Mouse (Mus musculus): ENCODE results near the gene Lbp. TPM values are rescaled to one million over a fixed set of nuclear protein-coding genes. Genes with fewer than 3 reads are reported as not detected.

Lbp gene
- polyA plus RNA-seq, 1 experiment from 2014 or later = 4.0 TPM

- WGBS = 91% methylated on average over 3 of the region's 3 CpGs
- ATAC-seq (ENCODE audit: insufficient number of reproducible peaks, low FRiP score, low TSS enrichment, low read depth) (no peak), DNase-seq (ENCODE audit: low spot score) (no peak)
- no peak overlapping the region for H3K4me3 ChIP-seq (ENCODE audit: low read depth, low read length)
- no peak overlapping the region for H3K27ac ChIP-seq (replicated peaks; ENCODE audit: low read depth, low read length)
- no peak overlapping the region for H3K4me2 ChIP-seq (ENCODE audit: low read depth, severe bottlenecking)
- no peaks in the 10 kb centered on the region for H3K4me1 ChIP-seq (ENCODE audit: control insufficient read depth, insufficient read depth, low read length)
- no peaks in the 10 kb centered on the region for H3K36me3 ChIP-seq (ENCODE audit: control insufficient read depth, insufficient read depth, low read length)
- no peaks in the 10 kb centered on the region for H3K9me3 ChIP-seq (ENCODE audit: control insufficient read depth, low read length)
- H3K27me3 ChIP-seq (ENCODE audit: control insufficient read depth, insufficient read depth, low read length) = no peaks in the 10 kb centered on the region
- H3K9ac ChIP-seq (ENCODE audit: low read length) = no peak overlapping the region
These were observed 30.9 kb upstream of the Lbp start for GRCm38 (mm10) chr2:158275349-158275748.

DNA sequence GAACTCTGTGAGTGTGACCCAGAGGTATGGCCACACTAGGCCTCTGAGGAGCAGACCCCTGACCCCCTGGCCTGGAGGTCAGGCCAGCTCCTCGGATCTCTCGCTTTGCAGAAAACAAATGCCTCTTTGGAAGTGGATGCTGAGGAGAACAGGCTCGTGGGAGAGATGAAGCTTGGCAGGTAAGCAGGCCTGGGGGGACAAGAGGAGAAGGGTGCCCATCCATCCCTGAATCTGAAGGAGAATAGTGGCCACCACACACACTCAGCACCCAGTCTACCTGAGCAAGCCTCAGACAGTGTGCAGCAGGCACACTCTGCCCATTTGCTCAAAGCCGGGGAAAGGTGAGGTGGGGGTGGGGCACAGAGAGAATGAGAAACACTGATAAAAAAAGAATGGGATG is 30.5 kb upstream of the Lbp start:
- no peak overlapping the region for H3K4me3 ChIP-seq (ENCODE audit: low read depth, low read length)
- WGBS = 62% methylated on average over 4 of the region's 4 CpGs
- ATAC-seq (ENCODE audit: insufficient number of reproducible peaks, low FRiP score, low TSS enrichment, low read depth) = no peak
- no peak overlapping the region for H3K9ac ChIP-seq (ENCODE audit: low read length)
- no peaks in the 10 kb centered on the region for H3K9me3 ChIP-seq (ENCODE audit: control insufficient read depth, low read length)
- H3K36me3 ChIP-seq (ENCODE audit: control insufficient read depth, insufficient read depth, low read length) = no peaks in the 10 kb centered on the region
- H3K4me1 ChIP-seq (ENCODE audit: control insufficient read depth, insufficient read depth, low read length) = no peaks in the 10 kb centered on the region
- H3K4me2 ChIP-seq (ENCODE audit: low read depth, severe bottlenecking) = no peak overlapping the region
- no peaks in the 10 kb centered on the region for H3K27me3 ChIP-seq (ENCODE audit: control insufficient read depth, insufficient read depth, low read length)
- no peak overlapping the region for H3K27ac ChIP-seq (replicated peaks; ENCODE audit: low read depth, low read length)
- DNase-seq (ENCODE audit: low spot score) = no peak

- no peak for ATAC-seq (ENCODE audit: insufficient number of reproducible peaks, low FRiP score, low TSS enrichment, low read depth)
- Histone ChIP-seq H3K4me1 (ENCODE audit: control insufficient read depth, insufficient read depth, low read length) (no peaks in the 10 kb centered on the region), H3K36me3 (ENCODE audit: control insufficient read depth, insufficient read depth, low read length) (no peaks in the 10 kb centered on the region), H3K27me3 (ENCODE audit: control insufficient read depth, insufficient read depth, low read length) (no peaks in the 10 kb centered on the region), H3K4me3 (ENCODE audit: low read depth, low read length) (no peak overlapping the region), H3K9ac (ENCODE audit: low read length) (no peak overlapping the region), H3K4me2 (ENCODE audit: low read depth, severe bottlenecking) (no peak overlapping the region), H3K9me3 (ENCODE audit: control insufficient read depth, low read length) (no peaks in the 10 kb centered on the region), H3K27ac (replicated peaks; ENCODE audit: low read depth, low read length) (no peak overlapping the region)
- WGBS = 68% methylated on average over 6 of the region's 6 CpGs
- DNase-seq (ENCODE audit: low spot score) = no peak
These were observed 29.8 kb upstream of the Lbp start for GRCm38 (mm10) chr2:158276451-158276850.

DNA sequence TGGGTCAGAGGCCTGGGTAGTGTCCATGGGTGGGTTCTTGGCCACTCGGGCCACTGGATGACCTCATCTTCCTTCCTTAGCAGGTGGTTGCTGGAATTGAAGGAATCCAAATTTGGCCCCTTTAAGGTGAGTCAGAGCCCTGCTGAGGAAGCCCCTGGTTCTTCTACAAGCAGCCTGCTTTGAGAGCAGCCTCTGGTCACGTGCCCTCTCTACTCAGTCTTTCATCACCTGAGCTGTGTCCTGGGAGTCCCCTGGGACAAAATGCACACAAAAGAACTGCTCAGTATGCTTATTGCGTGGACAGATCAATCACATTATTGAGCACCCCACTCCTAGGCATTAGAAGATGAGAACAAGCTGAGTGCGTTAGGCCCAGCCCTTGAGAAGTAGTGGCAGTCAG is 29.4 kb upstream of the Lbp start:
- Histone ChIP-seq H3K27ac (replicated peaks; ENCODE audit: low read depth, low read length) (no peak overlapping the region), H3K4me2 (ENCODE audit: low read depth, severe bottlenecking) (no peak overlapping the region), H3K27me3 (ENCODE audit: control insufficient read depth, insufficient read depth, low read length) (no peaks in the 10 kb centered on the region), H3K9me3 (ENCODE audit: control insufficient read depth, low read length) (no peaks in the 10 kb centered on the region), H3K4me3 (ENCODE audit: low read depth, low read length) (no peak overlapping the region), H3K36me3 (ENCODE audit: control insufficient read depth, insufficient read depth, low read length) (no peaks in the 10 kb centered on the region), H3K4me1 (ENCODE audit: control insufficient read depth, insufficient read depth, low read length) (no peaks in the 10 kb centered on the region), H3K9ac (ENCODE audit: low read length) (no peak overlapping the region)
- 80% methylated on average over 4 of the region's 4 CpGs for WGBS
- no peak for ATAC-seq (ENCODE audit: insufficient number of reproducible peaks, low FRiP score, low TSS enrichment, low read depth)
- no peak for DNase-seq (ENCODE audit: low spot score)

- DNase-seq (ENCODE audit: low spot score) = no peak
- WGBS = 89% methylated on average over 4 of the region's 4 CpGs
- no peaks in the 10 kb centered on the region for H3K27me3 ChIP-seq (ENCODE audit: control insufficient read depth, insufficient read depth, low read length)
- H3K27ac ChIP-seq (replicated peaks; ENCODE audit: low read depth, low read length) = no peak overlapping the region
- no peaks in the 10 kb centered on the region for H3K36me3 ChIP-seq (ENCODE audit: control insufficient read depth, insufficient read depth, low read length)
- no peak overlapping the region for H3K4me3 ChIP-seq (ENCODE audit: low read depth, low read length)
- no peak overlapping the region for H3K9ac ChIP-seq (ENCODE audit: low read length)
- 0 out of 2 replicates have a peak, but pooled peaks cover 2% of the 10 kb centered on the region for H3K4me1 ChIP-seq (ENCODE audit: control insufficient read depth, insufficient read depth, low read length)
- H3K9me3 ChIP-seq (ENCODE audit: control insufficient read depth, low read length) = no peaks in the 10 kb centered on the region
- no peak overlapping the region for H3K4me2 ChIP-seq (ENCODE audit: low read depth, severe bottlenecking)
- ATAC-seq (ENCODE audit: insufficient number of reproducible peaks, low FRiP score, low TSS enrichment, low read depth) = no peak
These were observed 26.6 kb upstream of the Lbp start for GRCm38 (mm10) chr2:158279656-158280055.

DNA sequence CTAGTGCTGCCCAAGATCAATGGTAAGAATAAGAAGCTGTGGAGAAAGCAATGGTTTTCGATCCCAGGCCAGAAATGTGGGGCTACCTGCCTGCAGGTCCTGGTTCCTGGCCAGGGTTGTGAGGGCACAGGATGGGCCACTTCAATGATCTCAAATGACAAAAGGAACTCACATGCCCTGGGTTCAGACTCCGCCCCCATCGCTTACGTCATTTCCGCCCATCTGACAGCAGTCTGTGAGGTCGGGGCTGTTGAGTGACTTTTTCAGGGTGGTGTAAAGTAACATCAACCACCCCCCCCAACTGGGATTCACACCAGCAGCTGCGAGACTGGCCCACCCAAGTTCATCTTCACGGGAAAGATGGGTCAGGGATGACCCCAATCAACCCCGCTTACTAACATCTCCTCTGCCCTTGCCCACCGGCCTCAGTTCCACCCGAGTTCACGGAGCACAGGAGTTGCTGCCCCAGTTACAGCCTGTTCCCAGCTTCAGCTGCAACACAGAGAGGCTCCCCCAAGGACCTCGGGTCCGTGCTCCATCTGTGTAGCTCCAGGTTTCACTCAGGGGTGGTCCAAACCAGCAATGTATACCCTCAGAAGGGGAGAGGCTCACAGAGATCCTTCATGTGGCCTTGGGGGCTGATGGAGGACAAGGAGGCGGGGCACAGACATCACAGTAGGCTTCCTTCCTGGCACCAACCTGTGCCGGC is 24.6 kb upstream of the Lbp start:
- H3K27ac ChIP-seq (replicated peaks; ENCODE audit: low read depth, low read length) = no peak overlapping the region
- no peak overlapping the region for H3K4me3 ChIP-seq (ENCODE audit: low read depth, low read length)
- 0 out of 2 replicates have a peak, but pooled peaks cover 2% of the 10 kb centered on the region for H3K4me1 ChIP-seq (ENCODE audit: control insufficient read depth, insufficient read depth, low read length)
- H3K27me3 ChIP-seq (ENCODE audit: control insufficient read depth, insufficient read depth, low read length) = no peaks in the 10 kb centered on the region
- no peak overlapping the region for H3K4me2 ChIP-seq (ENCODE audit: low read depth, severe bottlenecking)
- no peak overlapping the region for H3K9ac ChIP-seq (ENCODE audit: low read length)
- 54% methylated on average over 16 of the region's 16 CpGs for WGBS
- DNase-seq (ENCODE audit: low spot score) (no peak), ATAC-seq (ENCODE audit: insufficient number of reproducible peaks, low FRiP score, low TSS enrichment, low read depth) (no peak)
- H3K36me3 ChIP-seq (ENCODE audit: control insufficient read depth, insufficient read depth, low read length) = no peaks in the 10 kb centered on the region
- no peaks in the 10 kb centered on the region for H3K9me3 ChIP-seq (ENCODE audit: control insufficient read depth, low read length)

DNA sequence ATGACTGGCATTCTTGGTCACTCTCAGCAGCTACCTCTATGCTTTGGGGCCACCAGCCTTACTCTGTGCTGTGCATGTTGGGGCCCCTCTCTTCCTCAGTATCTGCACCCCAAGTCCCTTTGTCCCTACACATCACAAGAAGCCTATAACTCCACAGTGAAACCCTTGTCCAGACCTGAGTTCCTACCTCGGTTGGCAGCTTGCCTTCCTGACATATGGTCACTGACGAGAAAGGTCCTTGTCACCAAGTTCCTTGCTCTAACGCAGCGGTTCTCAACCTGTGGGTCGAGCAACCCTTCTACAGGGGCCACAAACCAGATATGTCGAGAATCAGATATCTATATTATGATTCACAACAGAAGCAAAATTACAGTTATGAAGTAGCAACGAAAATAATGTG is 23.2 kb upstream of the Lbp start:
- Histone ChIP-seq H3K4me1 (ENCODE audit: control insufficient read depth, insufficient read depth, low read length) (0 out of 2 replicates have a peak, but pooled peaks cover 2% of the 10 kb centered on the region), H3K36me3 (ENCODE audit: control insufficient read depth, insufficient read depth, low read length) (no peaks in the 10 kb centered on the region), H3K4me2 (ENCODE audit: low read depth, severe bottlenecking) (no peak overlapping the region), H3K9me3 (ENCODE audit: control insufficient read depth, low read length) (no peaks in the 10 kb centered on the region), H3K9ac (ENCODE audit: low read length) (no peak overlapping the region), H3K27ac (replicated peaks; ENCODE audit: low read depth, low read length) (no peak overlapping the region), H3K27me3 (ENCODE audit: control insufficient read depth, insufficient read depth, low read length) (no peaks in the 10 kb centered on the region), H3K4me3 (ENCODE audit: low read depth, low read length) (no peak overlapping the region)
- WGBS = 76% methylated on average over 7 of the region's 7 CpGs
- DNase-seq (ENCODE audit: low spot score) (no peak), ATAC-seq (ENCODE audit: insufficient number of reproducible peaks, low FRiP score, low TSS enrichment, low read depth) (no peak)

- ATAC-seq (ENCODE audit: insufficient number of reproducible peaks, low FRiP score, low TSS enrichment, low read depth) = no peak
- H3K9ac ChIP-seq (ENCODE audit: low read length) = no peak overlapping the region
These were observed 22.5 kb upstream of the Lbp start for GRCm38 (mm10) chr2:158283771-158284170.

DNA sequence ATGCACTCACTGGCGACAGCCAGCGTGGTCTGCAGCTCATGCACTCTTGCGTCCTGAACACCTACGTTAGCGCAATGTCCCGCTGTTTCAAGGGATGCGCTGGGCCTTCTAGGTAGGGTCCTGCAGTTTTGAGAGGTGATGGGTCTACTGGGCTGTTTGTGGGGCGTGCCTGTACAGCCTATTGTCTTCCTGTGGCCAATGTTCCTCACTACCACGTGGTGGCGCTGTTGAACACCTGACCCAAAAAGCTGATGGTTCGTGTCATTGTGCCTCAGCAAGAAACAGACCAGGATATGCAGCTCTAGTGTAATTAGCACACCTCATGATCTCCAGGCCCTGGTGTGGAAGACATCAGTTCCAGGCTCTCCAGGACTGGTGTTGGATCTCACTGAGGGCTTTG is 21.7 kb upstream of the Lbp start:
- WGBS = 17% methylated on average over 11 of the region's 11 CpGs
- DNase-seq (ENCODE audit: low spot score) = peak; percentile 73
- no peak overlapping the region for H3K4me3 ChIP-seq (ENCODE audit: low read depth, low read length)
- H3K4me2 ChIP-seq (ENCODE audit: low read depth, severe bottlenecking) = no peak overlapping the region
- H3K27me3 ChIP-seq (ENCODE audit: control insufficient read depth, insufficient read depth, low read length) = no peaks in the 10 kb centered on the region
- 0 out of 2 replicates have a peak, but pooled peaks cover 2% of the 10 kb centered on the region for H3K4me1 ChIP-seq (ENCODE audit: control insufficient read depth, insufficient read depth, low read length)
- ATAC-seq (ENCODE audit: insufficient number of reproducible peaks, low FRiP score, low TSS enrichment, low read depth) = no peak
- H3K9ac ChIP-seq (ENCODE audit: low read length) = peak overlapping the region; percentile 5; the same call in 1 of the 2 replicates
- H3K36me3 ChIP-seq (ENCODE audit: control insufficient read depth, insufficient read depth, low read length) = no peaks in the 10 kb centered on the region
- H3K27ac ChIP-seq (replicated peaks; ENCODE audit: low read depth, low read length) = no peak overlapping the region
- no peaks in the 10 kb centered on the region for H3K9me3 ChIP-seq (ENCODE audit: control insufficient read depth, low read length)

More at GRCm38 (mm10) chr2:158283771-158284170, 22.5 kb upstream of the Lbp start:
- no peak overlapping the region for H3K4me3 ChIP-seq (ENCODE audit: low read depth, low read length)
- H3K4me1 ChIP-seq (ENCODE audit: control insufficient read depth, insufficient read depth, low read length) = 0 out of 2 replicates have a peak, but pooled peaks cover 2% of the 10 kb centered on the region
- 60% methylated on average over 6 of the region's 6 CpGs for WGBS
- H3K27ac ChIP-seq (replicated peaks; ENCODE audit: low read depth, low read length) = no peak overlapping the region
- no peaks in the 10 kb centered on the region for H3K36me3 ChIP-seq (ENCODE audit: control insufficient read depth, insufficient read depth, low read length)
- DNase-seq (ENCODE audit: low spot score) = no peak
- H3K9me3 ChIP-seq (ENCODE audit: control insufficient read depth, low read length) = no peaks in the 10 kb centered on the region
- H3K4me2 ChIP-seq (ENCODE audit: low read depth, severe bottlenecking) = no peak overlapping the region
- H3K27me3 ChIP-seq (ENCODE audit: control insufficient read depth, insufficient read depth, low read length) = no peaks in the 10 kb centered on the region
